8 mouse cellular contexts compared by ENCODE assay signal in the genomic region with DNA sequence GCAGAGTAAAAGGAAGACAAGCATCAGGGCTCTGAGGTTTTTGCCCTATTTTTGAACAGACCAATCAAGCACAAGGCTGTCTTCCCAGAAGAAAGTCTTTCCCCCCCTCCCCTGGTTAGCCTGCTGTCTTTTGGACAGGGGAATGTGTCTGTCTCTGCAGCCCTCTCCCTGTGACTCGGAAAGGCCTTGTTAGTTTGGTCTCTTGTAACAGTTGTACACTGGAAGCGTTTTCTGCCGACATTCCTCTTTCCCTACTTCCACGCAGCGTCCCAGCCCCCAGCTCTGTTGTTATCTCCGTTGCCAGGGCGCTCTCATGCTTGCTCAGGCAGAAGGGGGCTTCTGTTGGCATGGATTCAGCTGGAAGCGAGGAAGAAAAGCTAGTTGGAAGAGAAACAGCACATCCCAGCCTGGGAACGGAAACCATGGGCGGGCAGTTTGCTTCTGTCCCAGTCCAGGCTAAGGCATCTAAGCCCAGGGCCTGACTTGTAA. TPM values are rescaled to one million over a fixed set of nuclear protein-coding genes. Genes with fewer than 3 reads are reported as not detected.
DNase-seq lines count a peak whose midpoint lies in the region; ATAC-seq lines count a peak whose summit lies in the region.

No protein-coding gene starts in this region.

- intact Hi-C loops in left cerebral cortex, postnatal 25 days (cut with DNase I): no loop called here

- H3K27me3 ChIP-seq in hindbrain, embryonic 14.5 days (ENCODE audit: control insufficient read depth, insufficient read depth, low read length): no peaks in the 10 kb centered on the region
- H3K27me3 ChIP-seq in midbrain, embryonic 10.5 days (ENCODE audit: low read depth, poor library complexity, severe bottlenecking): no peaks in the 10 kb centered on the region
- H3K27me3 ChIP-seq in stomach, embryonic 14.5 days (ENCODE audit: control insufficient read depth, insufficient read depth, low read length): no peaks in the 10 kb centered on the region

- no peaks in the 10 kb centered on the region for H3K36me3 ChIP-seq in hindbrain, embryonic 14.5 days (replicated peaks; ENCODE audit: control insufficient read depth, insufficient read depth)
- H3K36me3 ChIP-seq in midbrain, embryonic 10.5 days: peaks cover 10% of the 10 kb centered on the region
- H3K36me3 ChIP-seq in stomach, embryonic 14.5 days (ENCODE audit: control insufficient read depth, insufficient read depth, low read length): no peaks in the 10 kb centered on the region

- 5% methylated on average over 10 of the region's 10 CpGs for WGBS in hindbrain, embryonic 14.5 days
- 26% methylated on average over 10 of the region's 10 CpGs for WGBS in midbrain, embryonic 10.5 days
- whole genome bisulfite sequencing in stomach, embryonic 14.5 days: 12% methylated on average over 10 of the region's 10 CpGs

- H3K9ac ChIP-seq in hindbrain, embryonic 14.5 days: peak overlapping the region; percentile 45
- no peak overlapping the region for H3K9ac ChIP-seq in stomach, embryonic 14.5 days (replicated peaks; ENCODE audit: low read depth, low read length)

- peak; percentile 83 for ATAC-seq in hindbrain, embryonic 14.5 days (ENCODE audit: low FRiP score)
- ATAC-seq in stomach, embryonic 14.5 days (ENCODE audit: insufficient number of reproducible peaks, insufficient read depth, low FRiP score, low read depth): peak; percentile 64; the same call in 1 of the 2 replicates

- peak; percentile 60 for DNase-seq in MN1 (ENCODE audit: low spot score)
- peak; percentile 70 for DNase-seq in cerebellum, adult 9-11 months
- DNase-seq in frontal cortex, postnatal 10 days (ENCODE audit: low spot score in 2 of 2): peak; percentile 77 to 79
- peak; percentile 82 for DNase-seq in hindbrain, embryonic 14.5 days (ENCODE audit: low spot score)
- peak; percentile 51 to 57 for DNase-seq in left cerebral cortex, postnatal 25 days (ENCODE audit: low spot score in 2 of 2)
- peak; percentile 79 for DNase-seq in midbrain, embryonic 10.5 days (ENCODE audit: low spot score)
- DNase-seq in thymus, postnatal 14 days: no peak

- peaks cover 34% of the 10 kb centered on the region for H3K4me1 ChIP-seq in hindbrain, embryonic 14.5 days (replicated peaks; ENCODE audit: control insufficient read depth, insufficient read depth, low read length)
- H3K4me1 ChIP-seq in midbrain, embryonic 10.5 days: peaks cover 38% of the 10 kb centered on the region
- H3K4me1 ChIP-seq in stomach, embryonic 14.5 days (ENCODE audit: control insufficient read depth, insufficient read depth, low read length): peaks cover 26% of the 10 kb centered on the region

- no peaks in the 10 kb centered on the region for H3K9me3 ChIP-seq in hindbrain, embryonic 14.5 days (ENCODE audit: control insufficient read depth, low read length)
- no peaks in the 10 kb centered on the region for H3K9me3 ChIP-seq in midbrain, embryonic 10.5 days (replicated peaks)
- no peaks in the 10 kb centered on the region for H3K9me3 ChIP-seq in stomach, embryonic 14.5 days (ENCODE audit: control insufficient read depth, low read depth, low read length)

- peak overlapping the region; percentile 87 for H3K27ac ChIP-seq in hindbrain, embryonic 14.5 days
- H3K27ac ChIP-seq in midbrain, embryonic 10.5 days (replicated peaks): peak overlapping the region; percentile 86
- H3K27ac ChIP-seq in stomach, embryonic 14.5 days (ENCODE audit: low read length): peak overlapping the region; percentile 94

- peak overlapping the region; percentile 18 for H3K4me3 ChIP-seq in hindbrain, embryonic 14.5 days (replicated peaks; ENCODE audit: low read length)
- H3K4me3 ChIP-seq in midbrain, embryonic 10.5 days: peak overlapping the region; percentile 37
- H3K4me3 ChIP-seq in stomach, embryonic 14.5 days (ENCODE audit: low read depth, low read length): no peak overlapping the region

- H3K4me2 ChIP-seq in hindbrain, embryonic 14.5 days (replicated peaks): peak overlapping the region; percentile 50
- H3K4me2 ChIP-seq in stomach, embryonic 14.5 days (replicated peaks; ENCODE audit: low read depth, low read length): peak overlapping the region; percentile 34

RNA-seq across cellular contexts. Expression of gene Chmp4b, which starts 26.2 kb away (rescaled TPM):
- 23.2 and 23.4 TPM in 2 replicates for polyA plus RNA-seq in hindbrain, embryonic 14.5 days (2014; fragmentation: Nextera tagmentation; extraction: Ambion mirVana)
- total RNA-seq in left cerebral cortex, postnatal 25 days (2021): 100 to 1,000 TPM; 215 to 218 TPM
- 13.1 and 13.8 TPM in 2 replicates for polyA plus RNA-seq in midbrain, embryonic 10.5 days (2016; fragmentation: Nextera tagmentation; extraction: Ambion mirVana)
- polyA plus RNA-seq in stomach, embryonic 14.5 days (2014; fragmentation: Nextera tagmentation; extraction: Ambion mirVana): 18.4 and 19.1 TPM in 2 replicates
